Mouse (Mus musculus): ENCODE data around the gene Elovl4. TPM values are rescaled to one million over a fixed set of nuclear protein-coding genes. Genes with fewer than 3 reads are reported as not detected.
A peak's percentile ranks its signal among the peaks of the same experiment; 100 is the strongest.

Elovl4 gene
- not detected in 2 replicates for total RNA-seq (2015; ENCODE audit: low replicate concordance)
- not detected in 2 replicates for total RNA-seq (2017; ENCODE audit: low replicate concordance)

- ATAC-seq (replicated peaks; ENCODE audit: low FRiP score, poor library complexity, severe bottlenecking), result no peak
These were observed at the start of gene Elovl4 for GRCm38 (mm10) chr9:83805977-83806815. Gene Elovl4 (minus strand): TSS chr9:83806277.

GRCm38 (mm10) chr9:83852464-83852863 is 46.4 kb upstream of the Elovl4 start:
- ATAC-seq (replicated peaks; ENCODE audit: low FRiP score, poor library complexity, severe bottlenecking), result no peak

- ATAC-seq (replicated peaks; ENCODE audit: low FRiP score, poor library complexity, severe bottlenecking), result peak; percentile 32
These were observed 28.8 kb upstream of the Elovl4 start for GRCm38 (mm10) chr9:83834748-83835313.

- peak; percentile 100 for ATAC-seq (replicated peaks; ENCODE audit: low FRiP score, poor library complexity, severe bottlenecking)
These were observed 28.0 kb upstream of the Elovl4 start, which contains the start of gene Ttk for GRCm38 (mm10) chr9:83833811-83834747. Gene Ttk (plus strand): TSS chr9:83834689.

GRCm38 (mm10) chr9:83831152-83831551 is 25.1 kb upstream of the Elovl4 start:
- no peak for ATAC-seq (replicated peaks; ENCODE audit: low FRiP score, poor library complexity, severe bottlenecking)

GRCm38 (mm10) chr9:83829896-83830295 is 23.8 kb upstream of the Elovl4 start:
- no peak for ATAC-seq (replicated peaks; ENCODE audit: low FRiP score, poor library complexity, severe bottlenecking)

GRCm38 (mm10) chr9:83822925-83823324 is 16.8 kb upstream of the Elovl4 start:
- ATAC-seq (replicated peaks; ENCODE audit: low FRiP score, poor library complexity, severe bottlenecking), result no peak

GRCm38 (mm10) chr9:83820976-83821375 is 14.9 kb upstream of the Elovl4 start:
- ATAC-seq (replicated peaks; ENCODE audit: low FRiP score, poor library complexity, severe bottlenecking), result no peak

GRCm38 (mm10) chr9:83819188-83819587 is 13.1 kb upstream of the Elovl4 start:
- no peak for ATAC-seq (replicated peaks; ENCODE audit: low FRiP score, poor library complexity, severe bottlenecking)

- ATAC-seq (replicated peaks; ENCODE audit: low FRiP score, poor library complexity, severe bottlenecking), result no peak
These were observed 1.5 kb upstream of the Elovl4 start for GRCm38 (mm10) chr9:83807562-83807961.

- no peak for ATAC-seq (replicated peaks; ENCODE audit: low FRiP score, poor library complexity, severe bottlenecking)
These were observed 707 bp downstream of the Elovl4 start for GRCm38 (mm10) chr9:83805164-83805976.

GRCm38 (mm10) chr9:83804341-83804740 is 1.7 kb downstream of the Elovl4 start:
- no peak for ATAC-seq (replicated peaks; ENCODE audit: low FRiP score, poor library complexity, severe bottlenecking)

- ATAC-seq (replicated peaks; ENCODE audit: low FRiP score, poor library complexity, severe bottlenecking), result no peak
These were observed 8.2 kb downstream of the Elovl4 start for GRCm38 (mm10) chr9:83797898-83798297.

- ATAC-seq (replicated peaks; ENCODE audit: low FRiP score, poor library complexity, severe bottlenecking), result no peak
These were observed 9.2 kb downstream of the Elovl4 start for GRCm38 (mm10) chr9:83796875-83797274.

GRCm38 (mm10) chr9:83789326-83789725 is 16.8 kb downstream of the Elovl4 start:
- ATAC-seq (replicated peaks; ENCODE audit: low FRiP score, poor library complexity, severe bottlenecking), result no peak

GRCm38 (mm10) chr9:83785501-83785900 is 20.6 kb downstream of the Elovl4 start:
- no peak for ATAC-seq (replicated peaks; ENCODE audit: low FRiP score, poor library complexity, severe bottlenecking)

- ATAC-seq (replicated peaks; ENCODE audit: low FRiP score, poor library complexity, severe bottlenecking), result no peak
These were observed 27.6 kb downstream of the Elovl4 start for GRCm38 (mm10) chr9:83778317-83778960.

GRCm38 (mm10) chr9:83761318-83761717 is 44.8 kb downstream of the Elovl4 start:
- no peak for ATAC-seq (replicated peaks; ENCODE audit: low FRiP score, poor library complexity, severe bottlenecking)

GRCm38 (mm10) chr9:83731877-83732276 is 74.2 kb downstream of the Elovl4 start:
- ATAC-seq (replicated peaks; ENCODE audit: low FRiP score, poor library complexity, severe bottlenecking), result no peak

All from erythroblast, adult 5-6 weeks (primary cell).